Mouse (Mus musculus) ES-E14 (cell line): ENCODE data around the gene Vps53.

Experiments
- CHD2 ChIP-seq: IDR thresholded peaks from 2 replicates; pipeline ENCODE4 v1.6.1; 2014; ENCODE audit warnings: mild to moderate bottlenecking, low read depth, low read length, inconsistent platforms
- MAFK ChIP-seq: IDR thresholded peaks from 2 replicates; pipeline ENCODE4 v1.6.1; 2014; ENCODE audit warnings: mild to moderate bottlenecking, low read depth, low read length, inconsistent platforms; ENCODE audit not compliant: insufficient read depth
- ZNF384 ChIP-seq: IDR thresholded peaks from 2 replicates; pipeline ENCODE4 v1.6.1; 2012; ENCODE audit warnings: low read depth, low read length, inconsistent platforms

GRCm38 (mm10) chr11:76001237-76001878 lies 178.1 kb downstream of the Vps53 start:
- TF ChIP-seq MAFK (no peak), ZNF384 (no peak), CHD2 (no peak)
